Mouse (Mus musculus): ENCODE measurements around the gene Klhl36. TPM values are rescaled to one million over a fixed set of nuclear protein-coding genes. Genes with fewer than 3 reads are reported as not detected.

The Klhl36 gene
- polyA plus RNA-seq, 1 experiment from 2014 or later = 14.1 TPM

DNA sequence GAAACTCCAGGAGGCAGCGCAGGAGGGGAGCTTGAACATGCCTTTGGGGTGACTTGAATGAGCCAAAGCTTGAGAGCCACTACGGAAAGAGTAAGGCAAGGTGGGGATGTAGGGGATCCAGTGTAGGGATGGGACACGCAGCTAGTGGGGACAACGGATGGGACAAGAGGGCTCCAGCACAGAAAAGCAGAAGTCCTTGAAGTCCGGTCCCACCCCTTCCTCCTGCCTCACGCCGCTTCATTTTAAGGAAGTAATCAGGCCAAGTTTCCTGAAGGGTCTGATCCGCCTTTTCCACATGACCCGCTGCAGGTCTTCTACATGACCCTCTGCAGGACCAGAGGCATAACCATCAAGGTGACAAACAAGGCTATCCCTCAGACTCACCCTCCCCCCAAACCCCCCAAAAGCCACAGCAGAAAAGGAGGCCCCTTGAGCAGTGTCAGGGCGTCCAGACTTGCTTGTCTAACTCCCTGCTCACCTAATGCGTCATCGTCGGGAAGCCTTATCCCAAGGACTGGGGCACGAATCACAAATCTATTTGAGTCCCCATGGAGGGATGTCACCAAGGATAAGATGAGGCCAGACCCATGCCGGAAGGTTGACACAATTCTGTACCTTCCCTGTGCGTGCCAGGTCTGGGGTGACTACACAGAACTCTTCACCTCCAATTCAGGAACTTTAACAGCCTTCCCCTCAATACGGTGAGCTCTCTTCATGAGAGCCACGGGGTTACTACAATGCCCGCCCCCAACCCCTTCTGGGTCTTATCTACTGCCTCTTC, 35.9 kb upstream of the Klhl36 start:
- Histone ChIP-seq H3K9ac (no peak overlapping the region), H3K27me3 (no peaks in the 10 kb centered on the region), H3K9me3 (replicated peaks) (no peaks in the 10 kb centered on the region), H3K4me1 (peaks cover 46% of the 10 kb centered on the region), H3K27ac (replicated peaks) (no peak overlapping the region), H3K4me3 (replicated peaks) (no peak overlapping the region), H3K36me3 (peaks cover 13% of the 10 kb centered on the region; the same call in 1 of the 2 replicates), H3K4me2 (replicated peaks) (no peak overlapping the region)
- ATAC-seq (ENCODE audit: insufficient number of reproducible peaks, low FRiP score, low TSS enrichment, low read depth) = no peak
- 85% methylated on average over 19 of the region's 19 CpGs for WGBS

DNA sequence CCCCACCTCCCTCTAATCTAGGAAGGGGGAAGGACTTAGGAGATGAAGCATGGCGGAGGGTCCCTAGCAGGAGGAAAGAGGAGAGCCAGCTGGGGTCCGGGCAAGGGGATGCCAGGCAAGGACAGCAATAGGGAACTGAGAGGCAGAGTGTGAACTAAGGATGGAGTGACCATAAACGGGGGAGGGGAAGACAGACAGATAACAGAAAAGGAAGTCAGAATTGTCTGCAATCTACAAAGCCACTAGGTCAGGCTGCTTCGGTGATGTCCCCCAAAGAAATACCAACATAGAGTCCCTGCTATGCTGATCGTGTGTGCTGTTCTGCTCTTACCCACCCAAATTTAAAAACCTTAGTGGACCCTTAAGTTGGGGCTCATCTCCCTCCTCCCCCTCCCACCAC, 35.1 kb upstream of the Klhl36 start:
- Histone ChIP-seq H3K4me3 (replicated peaks) (no peak overlapping the region), H3K27ac (replicated peaks) (no peak overlapping the region), H3K27me3 (no peaks in the 10 kb centered on the region), H3K36me3 (peaks cover 5% of the 10 kb centered on the region; the same call in 1 of the 2 replicates), H3K4me2 (replicated peaks) (no peak overlapping the region), H3K9me3 (replicated peaks) (no peaks in the 10 kb centered on the region), H3K4me1 (peaks cover 54% of the 10 kb centered on the region), H3K9ac (no peak overlapping the region)
- 80% methylated on average over 5 of the region's 5 CpGs for WGBS
- no peak for ATAC-seq (ENCODE audit: insufficient number of reproducible peaks, low FRiP score, low TSS enrichment, low read depth)

DNA sequence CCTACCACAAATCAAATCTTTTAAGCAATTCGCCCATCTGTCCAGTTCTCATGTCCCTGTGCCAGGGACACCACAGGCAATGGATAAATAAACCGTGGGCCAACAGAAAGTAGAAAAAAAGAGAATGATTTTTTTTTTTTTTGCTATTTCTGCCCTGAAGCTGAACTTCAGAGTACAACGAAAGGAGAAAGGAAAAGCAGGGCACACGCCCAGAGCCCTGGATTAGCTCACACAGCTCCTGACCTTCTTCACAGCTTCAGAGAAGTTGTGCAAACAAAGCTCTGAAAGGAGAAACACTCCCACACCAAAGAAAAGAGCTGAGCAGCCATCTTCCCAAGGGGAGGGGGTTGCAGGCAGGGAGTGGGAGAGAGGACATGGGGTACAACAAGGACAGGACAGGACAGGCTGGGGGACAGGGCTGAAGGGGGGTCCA, 34.3 kb upstream of the Klhl36 start:
- H3K4me2 ChIP-seq (replicated peaks) = no peak overlapping the region
- no peak overlapping the region for H3K9ac ChIP-seq
- peak overlapping the region; percentile 65; the same call in 1 of the 2 replicates for H3K27ac ChIP-seq (replicated peaks)
- no peak overlapping the region for H3K4me3 ChIP-seq (replicated peaks)
- no peaks in the 10 kb centered on the region for H3K27me3 ChIP-seq
- WGBS = 51% methylated on average over 4 of the region's 4 CpGs
- peaks cover 62% of the 10 kb centered on the region for H3K4me1 ChIP-seq
- no peaks in the 10 kb centered on the region for H3K9me3 ChIP-seq (replicated peaks)
- no peaks in the 10 kb centered on the region for H3K36me3 ChIP-seq
- ATAC-seq (ENCODE audit: insufficient number of reproducible peaks, low FRiP score, low TSS enrichment, low read depth) = no peak

DNA sequence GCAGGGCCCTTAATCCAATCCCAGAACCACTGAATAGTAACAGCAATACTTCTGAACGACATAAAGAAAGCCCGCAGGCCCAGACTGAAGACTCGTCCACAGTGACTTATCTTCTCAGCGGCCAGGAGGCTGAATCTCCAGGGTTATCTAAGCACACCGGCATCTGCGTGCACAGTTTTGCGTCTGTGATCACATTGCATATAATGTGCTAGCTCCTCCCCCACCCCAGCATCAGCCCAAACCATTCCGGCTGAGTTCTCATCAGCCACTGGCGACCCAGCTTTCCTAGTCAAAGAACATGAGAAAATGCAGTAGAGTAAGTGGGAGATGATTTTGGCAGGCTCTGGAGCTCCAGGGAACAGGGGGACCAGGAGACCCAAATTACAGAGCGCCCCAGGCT, 33.1 kb upstream of the Klhl36 start:
- no peak for ATAC-seq (ENCODE audit: insufficient number of reproducible peaks, low FRiP score, low TSS enrichment, low read depth)
- Histone ChIP-seq H3K9ac (no peak overlapping the region), H3K27ac (replicated peaks) (no peak overlapping the region), H3K4me1 (peaks cover 69% of the 10 kb centered on the region), H3K4me2 (replicated peaks) (no peak overlapping the region), H3K4me3 (replicated peaks) (no peak overlapping the region), H3K27me3 (no peaks in the 10 kb centered on the region), H3K9me3 (replicated peaks) (no peaks in the 10 kb centered on the region), H3K36me3 (no peaks in the 10 kb centered on the region)
- WGBS = 54% methylated on average over 10 of the region's 10 CpGs

DNA sequence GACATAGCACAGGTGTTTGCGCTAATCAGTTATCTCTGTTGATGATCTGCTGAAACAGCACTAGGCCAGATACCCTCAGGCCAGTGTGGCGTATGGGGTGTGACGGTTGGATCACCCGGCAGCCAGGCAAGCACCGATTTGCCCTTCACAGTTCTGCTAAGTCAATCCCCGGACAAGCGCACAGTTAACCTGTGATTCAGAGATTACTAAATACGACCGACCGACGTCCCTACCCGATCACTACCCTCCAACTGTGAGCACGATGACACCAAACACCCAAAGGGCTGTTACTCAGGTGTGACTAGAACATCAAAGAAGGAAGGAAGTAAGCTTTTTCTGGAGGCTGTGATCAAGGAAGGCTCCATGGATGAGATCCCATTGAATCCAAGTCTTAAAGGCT, 32.6 kb upstream of the Klhl36 start:
- H3K27ac ChIP-seq (replicated peaks) = no peak overlapping the region
- H3K4me3 ChIP-seq (replicated peaks) = no peak overlapping the region
- 63% methylated on average over 13 of the region's 13 CpGs for WGBS
- no peak for ATAC-seq (ENCODE audit: insufficient number of reproducible peaks, low FRiP score, low TSS enrichment, low read depth)
- H3K9me3 ChIP-seq (replicated peaks) = no peaks in the 10 kb centered on the region
- no peak overlapping the region for H3K9ac ChIP-seq
- H3K36me3 ChIP-seq = 0 out of 2 replicates have a peak, but pooled peaks cover 3% of the 10 kb centered on the region
- no peaks in the 10 kb centered on the region for H3K27me3 ChIP-seq
- H3K4me2 ChIP-seq (replicated peaks) = no peak overlapping the region
- peaks cover 66% of the 10 kb centered on the region for H3K4me1 ChIP-seq

DNA sequence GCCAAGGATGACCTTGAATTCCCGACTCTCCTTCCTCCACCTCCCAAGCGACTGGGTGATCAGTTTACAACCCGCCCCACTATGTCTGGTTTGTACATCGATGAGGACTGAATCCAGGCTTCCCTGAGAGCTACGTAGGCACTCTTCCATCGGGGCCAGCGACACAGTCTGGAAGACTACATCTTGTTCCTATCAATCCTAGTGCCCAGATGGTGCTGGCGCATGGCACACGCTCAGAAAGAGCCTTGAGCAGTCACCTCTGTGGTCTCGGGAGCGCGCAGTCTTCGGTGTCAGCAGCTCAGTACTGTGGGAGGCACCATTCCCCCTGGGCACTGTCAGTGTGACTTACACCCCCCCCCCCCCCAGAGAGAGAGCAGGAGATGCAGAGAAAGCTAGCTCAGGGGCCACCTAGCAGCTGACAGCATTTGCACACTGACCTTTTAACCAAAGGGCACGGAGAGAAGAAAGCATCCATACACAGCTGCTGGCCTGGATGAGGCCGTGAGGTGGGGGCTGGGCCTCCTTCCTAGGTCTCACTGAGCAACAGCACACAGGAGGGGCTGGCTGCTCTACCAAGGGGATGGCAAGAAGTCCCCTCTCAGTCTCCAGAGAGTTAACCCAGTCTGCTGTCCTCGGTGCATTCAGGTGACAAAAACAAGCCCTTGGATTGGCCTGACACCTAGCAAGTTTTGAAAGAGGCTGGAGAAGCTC, 32.0 kb upstream of the Klhl36 start:
- Histone ChIP-seq H3K9ac (no peak overlapping the region), H3K36me3 (0 out of 2 replicates have a peak, but pooled peaks cover 4% of the 10 kb centered on the region), H3K4me3 (replicated peaks) (no peak overlapping the region), H3K4me1 (peaks cover 62% of the 10 kb centered on the region), H3K9me3 (replicated peaks) (no peaks in the 10 kb centered on the region), H3K27me3 (no peaks in the 10 kb centered on the region), H3K4me2 (replicated peaks) (no peak overlapping the region), H3K27ac (replicated peaks) (no peak overlapping the region)
- no peak for ATAC-seq (ENCODE audit: insufficient number of reproducible peaks, low FRiP score, low TSS enrichment, low read depth)
- WGBS = 38% methylated on average over 16 of the region's 16 CpGs

DNA sequence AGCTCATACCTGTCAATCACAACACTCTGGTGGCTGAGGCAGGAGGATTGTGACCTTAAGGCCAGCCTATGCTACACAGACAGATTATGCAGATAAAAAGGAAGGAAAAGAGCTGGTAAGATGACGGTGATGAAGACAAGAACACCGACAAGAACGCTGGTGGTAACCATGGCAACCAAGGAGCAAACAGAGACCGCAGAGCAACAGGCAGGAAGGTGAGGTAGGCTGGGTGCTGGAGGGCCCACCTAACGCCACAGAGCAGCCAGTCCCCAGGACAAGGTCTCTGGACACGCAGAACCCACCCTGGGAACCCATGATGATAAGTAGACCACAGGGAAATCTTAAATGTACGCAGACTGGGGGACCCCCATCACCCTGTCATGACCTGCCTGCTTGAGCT, 31.5 kb upstream of the Klhl36 start:
- Histone ChIP-seq H3K4me2 (replicated peaks) (no peak overlapping the region), H3K27ac (replicated peaks) (no peak overlapping the region), H3K27me3 (no peaks in the 10 kb centered on the region), H3K9me3 (replicated peaks) (no peaks in the 10 kb centered on the region), H3K9ac (no peak overlapping the region), H3K4me3 (replicated peaks) (no peak overlapping the region), H3K4me1 (peaks cover 58% of the 10 kb centered on the region), H3K36me3 (0 out of 2 replicates have a peak, but pooled peaks cover 4% of the 10 kb centered on the region)
- WGBS = 64% methylated on average over 7 of the region's 7 CpGs
- ATAC-seq (ENCODE audit: insufficient number of reproducible peaks, low FRiP score, low TSS enrichment, low read depth) = no peak

DNA sequence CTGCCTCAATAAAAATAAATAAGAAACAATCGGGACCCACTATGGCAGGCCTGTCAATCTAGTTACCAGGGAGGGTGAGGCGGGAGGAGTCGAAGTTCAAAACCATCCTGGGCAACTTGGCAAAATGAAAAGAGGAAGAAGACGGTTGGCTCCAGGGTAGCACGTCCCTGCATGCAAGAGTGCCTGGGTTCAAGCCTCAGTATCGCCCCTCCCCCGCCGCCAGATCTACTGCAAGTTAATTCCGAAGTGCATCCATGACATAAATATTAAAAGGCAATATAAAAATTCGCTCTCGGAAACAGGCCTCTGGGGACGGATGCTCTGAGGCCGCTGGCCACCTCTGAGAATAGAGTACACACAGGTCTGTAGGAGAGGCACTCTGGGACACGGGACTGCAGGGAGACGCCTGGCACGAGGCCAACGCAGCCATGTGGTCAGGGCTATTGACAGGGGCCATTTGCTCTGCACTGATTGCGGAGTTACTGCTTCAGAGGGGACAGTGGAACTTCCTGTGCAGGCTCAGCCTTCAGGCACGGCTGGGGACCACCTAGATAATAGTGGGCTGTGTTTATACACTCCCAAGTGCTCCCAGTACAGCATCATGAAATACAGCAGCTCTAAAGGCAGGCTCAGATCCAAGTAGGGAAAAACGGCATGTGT, 30.6 kb upstream of the Klhl36 start:
- H3K9ac ChIP-seq = no peak overlapping the region
- peaks cover 60% of the 10 kb centered on the region for H3K4me1 ChIP-seq
- H3K9me3 ChIP-seq (replicated peaks) = no peaks in the 10 kb centered on the region
- no peak overlapping the region for H3K4me3 ChIP-seq (replicated peaks)
- 0 out of 2 replicates have a peak, but pooled peaks cover 4% of the 10 kb centered on the region for H3K36me3 ChIP-seq
- no peaks in the 10 kb centered on the region for H3K27me3 ChIP-seq
- no peak overlapping the region for H3K4me2 ChIP-seq (replicated peaks)
- no peak for ATAC-seq (ENCODE audit: insufficient number of reproducible peaks, low FRiP score, low TSS enrichment, low read depth)
- no peak overlapping the region; the same call in 1 of the 2 replicates for H3K27ac ChIP-seq (replicated peaks)
- WGBS = 31% methylated on average over 20 of the region's 20 CpGs

DNA sequence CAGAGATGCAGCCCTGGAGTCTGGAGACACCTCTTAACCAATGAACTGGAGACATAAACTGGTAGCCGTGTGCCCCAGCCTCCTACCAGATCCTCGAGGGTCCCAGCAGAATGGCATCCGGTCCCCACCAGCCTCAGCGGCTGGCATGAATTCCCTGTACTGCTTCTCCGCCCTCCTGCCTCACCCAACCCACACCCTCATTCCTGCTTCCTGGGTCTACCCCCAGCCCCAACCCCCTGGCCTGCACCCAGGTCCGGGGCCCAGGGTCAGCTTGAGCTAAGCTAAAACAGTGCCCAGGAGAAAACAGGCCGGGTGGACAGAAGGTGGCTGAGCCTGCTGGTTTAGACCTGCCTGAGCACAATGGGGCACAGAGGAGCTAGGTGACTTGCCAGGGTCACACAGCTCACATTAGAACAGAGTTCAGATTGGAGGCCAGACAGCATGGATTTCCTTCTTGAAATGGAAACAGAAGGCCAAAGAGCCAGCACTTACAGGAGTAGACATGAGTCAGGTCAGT, 29.9 kb upstream of the Klhl36 start:
- H3K4me1 ChIP-seq = peaks cover 67% of the 10 kb centered on the region
- H3K27me3 ChIP-seq = no peaks in the 10 kb centered on the region
- WGBS = 41% methylated on average over 7 of the region's 7 CpGs
- H3K9me3 ChIP-seq (replicated peaks) = no peaks in the 10 kb centered on the region
- H3K36me3 ChIP-seq = 0 out of 2 replicates have a peak, but pooled peaks cover 4% of the 10 kb centered on the region
- H3K4me3 ChIP-seq (replicated peaks) = no peak overlapping the region
- ATAC-seq (ENCODE audit: insufficient number of reproducible peaks, low FRiP score, low TSS enrichment, low read depth) = no peak
- no peak overlapping the region for H3K4me2 ChIP-seq (replicated peaks)
- H3K9ac ChIP-seq = no peak overlapping the region
- peak overlapping the region; percentile 45 for H3K27ac ChIP-seq (replicated peaks)

DNA sequence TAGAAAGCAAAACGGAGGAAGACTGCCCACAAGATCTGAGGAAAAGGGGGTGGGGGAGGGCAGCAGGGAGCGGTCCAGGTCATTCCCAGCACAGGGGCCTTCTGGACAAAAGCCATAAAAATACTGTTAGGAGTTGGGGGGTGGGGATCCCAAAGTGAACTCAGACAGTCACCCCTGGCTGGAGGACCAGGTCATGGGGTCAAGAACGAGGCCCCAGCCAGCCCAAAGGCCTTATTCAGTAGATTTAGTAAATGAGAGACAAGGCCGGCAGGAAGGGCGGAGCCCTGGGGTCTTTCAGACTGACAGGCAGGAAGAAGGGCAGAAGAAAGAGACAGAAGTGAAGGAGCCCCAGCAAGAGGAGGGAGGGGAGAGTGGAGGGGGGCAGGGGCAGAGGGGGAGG, 29.1 kb upstream of the Klhl36 start:
- Histone ChIP-seq H3K9me3 (replicated peaks) (no peaks in the 10 kb centered on the region), H3K36me3 (0 out of 2 replicates have a peak, but pooled peaks cover 4% of the 10 kb centered on the region), H3K4me3 (replicated peaks) (no peak overlapping the region), H3K9ac (no peak overlapping the region), H3K27me3 (no peaks in the 10 kb centered on the region), H3K4me1 (peaks cover 73% of the 10 kb centered on the region), H3K4me2 (replicated peaks) (no peak overlapping the region), H3K27ac (replicated peaks) (no peak overlapping the region)
- no peak for ATAC-seq (ENCODE audit: insufficient number of reproducible peaks, low FRiP score, low TSS enrichment, low read depth)
- 38% methylated on average over 5 of the region's 5 CpGs for WGBS

DNA sequence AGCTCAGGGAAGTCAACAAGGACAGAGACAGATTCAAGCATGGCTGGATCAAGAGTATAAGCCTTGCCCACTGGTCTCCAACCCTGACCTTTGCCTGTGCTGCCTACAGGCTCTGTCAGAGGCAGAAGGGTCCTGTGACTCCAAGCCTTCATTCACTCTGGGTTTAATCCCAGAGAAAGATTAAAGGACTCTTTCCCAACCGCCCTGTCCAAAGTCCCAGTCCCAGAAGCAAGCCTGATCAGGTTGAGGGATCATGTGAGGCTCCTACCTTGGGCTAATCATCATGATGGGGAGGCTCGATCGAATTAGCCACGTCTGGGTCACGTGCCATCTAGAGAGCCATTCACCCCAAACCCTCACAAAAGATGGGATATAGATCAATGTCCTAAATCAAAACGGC, 27.4 kb upstream of the Klhl36 start:
- Histone ChIP-seq H3K4me2 (replicated peaks) (no peak overlapping the region), H3K9ac (no peak overlapping the region), H3K27ac (replicated peaks) (no peak overlapping the region), H3K4me3 (replicated peaks) (no peak overlapping the region), H3K27me3 (no peaks in the 10 kb centered on the region), H3K4me1 (peaks cover 70% of the 10 kb centered on the region), H3K9me3 (replicated peaks) (no peaks in the 10 kb centered on the region), H3K36me3 (0 out of 2 replicates have a peak, but pooled peaks cover 4% of the 10 kb centered on the region)
- WGBS = 86% methylated on average over 6 of the region's 6 CpGs
- no peak for ATAC-seq (ENCODE audit: insufficient number of reproducible peaks, low FRiP score, low TSS enrichment, low read depth)

All from embryonic facial prominence, embryonic 15.5 days (tissue).